Mouse (Mus musculus) embryonic fibroblast, embryonic 13.5 days (primary cell): Measurements from ENCODE around the gene Dnah17.

Source experiments
- CTCF ChIP-seq: IDR thresholded peaks from 2 replicates; pipeline ENCODE4 v1.5.1; 2011; ENCODE audit warnings: mild to moderate bottlenecking, control low read depth, low read length, moderate library complexity, borderline replicate concordance; ENCODE audit not compliant: insufficient read depth
- POLR2A ChIP-seq: IDR thresholded peaks from 2 replicates; pipeline ENCODE4 v1.6.1; 2011; ENCODE audit warnings: low read depth, mild to moderate bottlenecking, control low read depth, low read length, moderate library complexity

- no peak for TF ChIP-seq CTCF
- no peak for TF ChIP-seq POLR2A
Observed at GRCm38 (mm10) chr11:118031134-118031533, 99.3 kb downstream of the Dnah17 start.
